Comparison of ENCODE assay signal across 17 mouse cellular contexts in genomic region chr15:89528201-89528850, GRCm38 (mm10). TPM values are rescaled to one million over a fixed set of nuclear protein-coding genes. Genes with fewer than 3 reads are reported as not detected.
"Had no signal": no experiment of that assay in that cellular context is flagged by ENCODE, and none has a peak within 500 bp of the region (broad histone marks: within the 10 kb centered on the region; RNA-seq: fewer than 3 reads in every experiment).

No protein-coding gene starts in this region.

- H3K9ac ChIP-seq: limb, embryonic 15.5 days; liver, embryonic 12.5 days; lung, embryonic 15.5 days; midbrain, embryonic 13.5 days; neural tube, embryonic 15.5 days had no signal

- DNase-seq: kidney, postnatal 10 days; layer of hippocampus, adult 9-11 months; layer of hippocampus, postnatal 36 days; lung, postnatal 14 days; right cerebral cortex, adult 18-20 months; right cerebral cortex, postnatal 25 days; thymus, postnatal 36 days had no signal

- H3K4me3 ChIP-seq: limb, embryonic 15.5 days; liver, embryonic 12.5 days; lung, embryonic 15.5 days; midbrain, embryonic 13.5 days; myocyte; neural tube, embryonic 15.5 days had no signal

- H3K27ac ChIP-seq: limb, embryonic 15.5 days; liver, embryonic 12.5 days; lung, embryonic 15.5 days; midbrain, embryonic 13.5 days; neural tube, embryonic 15.5 days had no signal

- H3K4me1 ChIP-seq: liver, embryonic 12.5 days had no signal

- H3K4me2 ChIP-seq: limb, embryonic 15.5 days; liver, embryonic 12.5 days; lung, embryonic 15.5 days; midbrain, embryonic 13.5 days; neural tube, embryonic 15.5 days had no signal

- ATAC-seq: liver, embryonic 12.5 days; midbrain, embryonic 13.5 days had no signal

- H3K9me3 ChIP-seq: limb, embryonic 15.5 days; liver, embryonic 12.5 days; lung, embryonic 15.5 days; midbrain, embryonic 13.5 days; neural tube, embryonic 15.5 days had no signal

RNA-seq across cellular contexts. Expression of gene Acr, which starts 39.8 kb away (rescaled TPM):
- polyA plus RNA-seq: limb, embryonic 11.5 days; limb, embryonic 15.5 days; liver, embryonic 12.5 days; liver, embryonic 16.5 days; myocyte; stomach, embryonic 16.5 days; thymus, postnatal 0 days had no signal
